Mouse (Mus musculus) small intestine, adult 2 months (tissue): ENCODE data around the gene Bcas1.

Source experiments
- CTCF ChIP-seq: fragments of 200-500 bp; IDR thresholded peaks from 2 replicates; pipeline ENCODE4 v1.5.1; 2012; ENCODE audit warnings: low read depth, mild to moderate bottlenecking, control low read depth, inconsistent platforms, low read length, moderate library complexity, mixed read lengths; ENCODE audit not compliant: insufficient replicate concordance, insufficient read length; ENCODE audit errors: extremely low read depth
- POLR2A ChIP-seq: fragments of 200-500 bp; IDR thresholded peaks from 2 replicates; pipeline ENCODE4 v1.6.1; 2012; ENCODE audit warnings: low read depth, mild to moderate bottlenecking, control low read depth, inconsistent platforms, low read length, moderate library complexity

- TF ChIP-seq CTCF (no peak), POLR2A (no peak)
Measured at GRCm38 (mm10) chr2:170459805-170460204, 32.2 kb upstream of the Bcas1 start.
